Mouse (Mus musculus) hindbrain, postnatal 0 days (tissue): ENCODE data around the gene Traf4. TPM values are rescaled to one million over a fixed set of nuclear protein-coding genes. Genes with fewer than 3 reads are reported as not detected.

Experiments used
- ATAC-seq: fragments of 200-750 bp; cut with Nextera tagmentation; 2 replicates; pipeline ENCODE4 v1.8.0; 2017; ENCODE audit warnings: mild to moderate bottlenecking, moderate TSS enrichment, moderate library complexity
- DNase-seq: peaks from one replicate; pipeline ENCODE4 v3.0.0-alpha.2; 2015; ENCODE audit warnings: low spot score
- H3K27ac ChIP-seq: fragments of 300-500 bp; sonication (generic); 2 replicates; pipeline ENCODE4 v1.5.1; 2014; ENCODE audit warnings: mild to moderate bottlenecking
- H3K27me3 ChIP-seq: fragments of 300-500 bp; sonication (generic); 2 replicates; pipeline ENCODE4 v1.6.1; 2014; ENCODE audit warnings: low read length, mixed read lengths; ENCODE audit not compliant: insufficient read depth
- H3K36me3 ChIP-seq: fragments of 300-500 bp; sonication (generic); 2 replicates; pipeline ENCODE4 v1.6.1; 2014; ENCODE audit warnings: low read length, mixed read lengths; ENCODE audit not compliant: insufficient read depth
- H3K4me1 ChIP-seq: fragments of 300-500 bp; sonication (generic); 2 replicates; pipeline ENCODE4 v1.6.1; 2014; ENCODE audit warnings: antibody characterized with exemption, low read length, mixed read lengths; ENCODE audit not compliant: insufficient read depth
- H3K4me2 ChIP-seq: fragments of 300-500 bp; sonication (generic); 2 replicates; pipeline ENCODE4 v1.6.1; 2014; ENCODE audit warnings: low read depth, mild to moderate bottlenecking, low read length, moderate library complexity, mixed read lengths
- H3K4me3 ChIP-seq: fragments of 300-500 bp; sonication (generic); 2 replicates; pipeline ENCODE4 v1.5.1; 2014; ENCODE audit warnings: low read length
- H3K9ac ChIP-seq: fragments of 300-500 bp; sonication (generic); replicated peaks from 2 replicates; pipeline ENCODE4 v1.6.1; 2014; ENCODE audit warnings: mild to moderate bottlenecking, low read length, moderate library complexity, mixed read lengths
- H3K9me3 ChIP-seq: fragments of 300-500 bp; sonication (generic); 2 replicates; pipeline ENCODE4 v1.6.1; 2016; ENCODE audit warnings: low read length, mixed read lengths
- CTCF ChIP-seq: IDR thresholded peaks from 2 replicates; pipeline ENCODE4 v1.5.1; 2016; ENCODE audit warnings: antibody characterized with exemption, control low read depth, low read depth
- WGBS: fragments of 180-500 bp; shearing (Covaris S2); extraction: QIAGEN DNeasy Blood & Tissue Kit; methylation state at CpG from one replicate; pipeline ENCODE4 v1.1.7; 2014; 5-methylcytosine and 5-hydroxymethylcytosine counted together
- polyA plus RNA-seq: library from polyadenylated mRNA; unstranded; fragments of >200 nt; fragmentation: Nextera tagmentation; extraction: Ambion mirVana; gene quantifications from 2 replicates; pipeline ENCODE4 v1.2.1, GENCODE M21; 2015
- total RNA-seq: library from RNA; depleted of rRNA; stranded (reverse); fragments of >200 nt; gene quantifications from 2 replicates; pipeline ENCODE4 v1.2.3, GENCODE M21; 2014

Gene Traf4
- total and polyA plus RNA-seq, 2 experiments from 2014 or later = 88.7 to 124 TPM

GRCm38 (mm10) chr11:78155674-78156073 is 9.7 kb downstream of the Traf4 start:
- Histone ChIP-seq H3K4me1 (peaks cover 18% of the 10 kb centered on the region), H3K36me3 (peaks cover 48% of the 10 kb centered on the region), H3K9me3 (no peaks in the 10 kb centered on the region), H3K27ac (peak overlapping the region; percentile 88; the same call in 1 of the 2 replicates), H3K4me3 (no peak overlapping the region), H3K4me2 (no peak overlapping the region), H3K9ac (no peak overlapping the region), H3K27me3 (no peaks in the 10 kb centered on the region)
- no peak for DNase-seq
- no peak for ATAC-seq
- TF ChIP-seq CTCF = no peak
- 51% methylated on average over 5 of the region's 5 CpGs for WGBS

- Histone ChIP-seq H3K9ac (no peak overlapping the region; the same call in 1 of the 2 replicates), H3K36me3 (peaks cover 46% of the 10 kb centered on the region), H3K27me3 (no peaks in the 10 kb centered on the region), H3K27ac (peak overlapping the region; percentile 88), H3K9me3 (no peaks in the 10 kb centered on the region), H3K4me1 (peaks cover 18% of the 10 kb centered on the region), H3K4me2 (no peak overlapping the region), H3K4me3 (no peak overlapping the region)
- ATAC-seq = no peak
- no peak for TF ChIP-seq CTCF
- DNase-seq = peak; percentile 45
- WGBS = 56% methylated on average over 13 of the region's 13 CpGs
Observed at GRCm38 (mm10) chr11:78153778-78154177, 11.6 kb downstream of the Traf4 start.

- peak; percentile 88 for ATAC-seq
- H3K27me3 ChIP-seq = no peaks in the 10 kb centered on the region
- H3K4me1 ChIP-seq = peaks cover 18% of the 10 kb centered on the region
- H3K9me3 ChIP-seq = no peaks in the 10 kb centered on the region
- 15% methylated on average over 9 of the region's 9 CpGs for WGBS
- H3K36me3 ChIP-seq = peaks cover 39% of the 10 kb centered on the region
- no peak overlapping the region for H3K9ac ChIP-seq
- 0 out of 2 replicates have a peak overlapping the region, but pooled peaks have one; percentile 2 for H3K4me2 ChIP-seq
- no peak overlapping the region for H3K4me3 ChIP-seq
- peak overlapping the region; percentile 88 for H3K27ac ChIP-seq
- peak; percentile 95 for DNase-seq
- no peak for TF ChIP-seq CTCF
Observed at GRCm38 (mm10) chr11:78152299-78153231, 12.8 kb downstream of the Traf4 start.

- Histone ChIP-seq H3K9ac (no peak overlapping the region), H3K9me3 (no peaks in the 10 kb centered on the region), H3K27ac (peak overlapping the region; percentile 88; the same call in 1 of the 2 replicates), H3K36me3 (peaks cover 42% of the 10 kb centered on the region), H3K27me3 (no peaks in the 10 kb centered on the region), H3K4me3 (no peak overlapping the region), H3K4me1 (peaks cover 18% of the 10 kb centered on the region), H3K4me2 (no peak overlapping the region)
- WGBS = 32% methylated on average over 1 of the region's 1 CpGs
- DNase-seq (peak; percentile 40), ATAC-seq (no peak)
- peak; percentile 67 for TF ChIP-seq CTCF
Observed at GRCm38 (mm10) chr11:78151161-78151560, 14.2 kb downstream of the Traf4 start.

GRCm38 (mm10) chr11:78146707-78147543 is 18.5 kb downstream of the Traf4 start:
- H3K9ac ChIP-seq = no peak overlapping the region
- no peak overlapping the region for H3K4me2 ChIP-seq
- TF ChIP-seq CTCF = no peak
- H3K27ac ChIP-seq = no peak overlapping the region
- no peak for ATAC-seq
- 0 out of 2 replicates have a peak, but pooled peaks cover 1% of the 10 kb centered on the region for H3K4me1 ChIP-seq
- no peak overlapping the region for H3K4me3 ChIP-seq
- WGBS = 90% methylated on average over 6 of the region's 6 CpGs
- no peaks in the 10 kb centered on the region for H3K9me3 ChIP-seq
- peaks cover 39% of the 10 kb centered on the region; the same call in 1 of the 2 replicates for H3K36me3 ChIP-seq
- no peaks in the 10 kb centered on the region for H3K27me3 ChIP-seq
- no peak for DNase-seq

GRCm38 (mm10) chr11:78146168-78146567 is 19.2 kb downstream of the Traf4 start:
- H3K27ac ChIP-seq = no peak overlapping the region
- no peaks in the 10 kb centered on the region for H3K4me1 ChIP-seq
- WGBS = 87% methylated on average over 5 of the region's 5 CpGs
- no peaks in the 10 kb centered on the region for H3K27me3 ChIP-seq
- H3K9ac ChIP-seq = no peak overlapping the region
- peaks cover 39% of the 10 kb centered on the region; the same call in 1 of the 2 replicates for H3K36me3 ChIP-seq
- H3K4me3 ChIP-seq = no peak overlapping the region
- no peaks in the 10 kb centered on the region for H3K9me3 ChIP-seq
- peak; percentile 30 for TF ChIP-seq CTCF
- H3K4me2 ChIP-seq = no peak overlapping the region
- ATAC-seq = no peak
- no peak for DNase-seq
